In the genomic region with DNA sequence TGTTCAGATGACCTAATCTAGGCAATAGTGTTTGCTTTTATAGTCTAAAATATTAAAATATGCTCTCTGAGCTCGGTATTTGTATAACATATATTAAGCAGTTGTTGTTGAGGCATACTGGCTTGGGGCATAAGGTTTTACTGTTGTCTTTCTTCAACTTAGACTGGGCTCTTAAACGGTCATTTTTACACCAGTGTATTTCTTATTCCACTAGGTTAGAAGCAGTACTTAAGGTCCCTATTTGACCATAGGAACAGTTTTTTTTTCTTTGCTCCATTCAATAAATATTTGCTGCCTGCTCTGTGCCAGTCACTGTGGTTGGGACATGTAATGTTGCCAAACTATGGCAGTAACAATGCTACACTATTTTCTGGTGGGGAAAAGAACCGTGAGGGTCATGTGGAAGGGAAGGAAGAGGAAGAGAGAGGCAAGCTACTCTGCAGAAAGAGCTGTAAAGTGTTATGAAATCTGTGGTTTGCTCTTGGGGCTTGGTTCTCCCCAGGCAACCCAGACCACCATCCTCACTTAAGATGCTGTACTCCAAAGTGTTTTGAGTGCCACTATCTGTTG, we compare ENCODE assay signal across 8 mouse cellular contexts. TPM values are rescaled to one million over a fixed set of nuclear protein-coding genes. Genes with fewer than 3 reads are reported as not detected.
A peak's percentile ranks its signal among the peaks of the same experiment; 100 is the strongest.
DNase-seq lines count a peak whose midpoint lies in the region; ATAC-seq and TF ChIP-seq lines count a peak whose summit lies in the region.

No protein-coding gene starts in this region.

- no peaks in the 10 kb centered on the region for H3K36me3 ChIP-seq in embryonic facial prominence, embryonic 13.5 days
- H3K36me3 ChIP-seq in midbrain, embryonic 11.5 days (ENCODE audit: control insufficient read depth, insufficient read depth, low read length) = no peaks in the 10 kb centered on the region

- TF ChIP-seq CTCF in cerebellum, adult 2 months (IDR thresholded peaks at IDR 0.05; ENCODE audit: borderline replicate concordance, insufficient read depth, low read depth, low read length) = no peak

- no peaks in the 10 kb centered on the region for H3K27me3 ChIP-seq in cerebellum, adult 2 months (ENCODE audit: control insufficient read depth, insufficient read depth, low read length)
- H3K27me3 ChIP-seq in embryonic facial prominence, embryonic 13.5 days = no peaks in the 10 kb centered on the region; the same call in 1 of the 2 replicates
- peaks cover 9% of the 10 kb centered on the region for H3K27me3 ChIP-seq in midbrain, embryonic 11.5 days (ENCODE audit: control insufficient read depth, insufficient read depth, low read length)

- TF ChIP-seq POLR2A in cerebellum, adult 2 months (IDR thresholded peaks at IDR 0.05; ENCODE audit: borderline replicate concordance, insufficient read depth, low read length) = no peak

- DNase-seq in cerebellum, adult 2 months = no peak
- DNase-seq in cerebellum, adult 8-10 months = no peak
- peak; percentile 26 for DNase-seq in induced T-regulatory cell, adult 2 months (ENCODE audit: low read depth)
- DNase-seq in midbrain, embryonic 11.5 days (ENCODE audit: low spot score, missing footprints) = no peak
- DNase-seq in left cerebral cortex, adult 11 months (ENCODE audit: low spot score) = no peak
- DNase-seq in ovary, adult 18-20 months (ENCODE audit: low spot score) = no peak

- H3K4me3 ChIP-seq in cerebellum, adult 2 months (replicated peaks; ENCODE audit: insufficient read depth, low read depth, low read length) = peak overlapping the region; percentile 71
- peak overlapping the region; percentile 96 for H3K4me3 ChIP-seq in embryonic facial prominence, embryonic 13.5 days
- peak overlapping the region; percentile 60 for H3K4me3 ChIP-seq in midbrain, embryonic 11.5 days (ENCODE audit: low read depth, low read length)

- ATAC-seq in embryonic facial prominence, embryonic 13.5 days (ENCODE audit: insufficient number of reproducible peaks, insufficient read depth, low FRiP score, low TSS enrichment, low read depth) = no peak
- ATAC-seq in midbrain, embryonic 11.5 days (ENCODE audit: low FRiP score) = no peak
- ATAC-seq in megakaryocyte-erythroid progenitor cell, adult 5-6 weeks (replicated peaks; ENCODE audit: low FRiP score, low TSS enrichment, poor library complexity, severe bottlenecking) = no peak

- H3K9ac ChIP-seq in embryonic facial prominence, embryonic 13.5 days = peak overlapping the region; percentile 97
- peak overlapping the region; percentile 84 for H3K9ac ChIP-seq in midbrain, embryonic 11.5 days (ENCODE audit: low read length)

- no peak overlapping the region; the same call in 1 of the 2 replicates for H3K27ac ChIP-seq in cerebellum, adult 2 months (ENCODE audit: insufficient read depth, low read length)
- H3K27ac ChIP-seq in embryonic facial prominence, embryonic 13.5 days = no peak overlapping the region
- no peak overlapping the region for H3K27ac ChIP-seq in midbrain, embryonic 11.5 days (ENCODE audit: low read depth, low read length)

- H3K4me2 ChIP-seq in embryonic facial prominence, embryonic 13.5 days = peak overlapping the region; percentile 66
- H3K4me2 ChIP-seq in midbrain, embryonic 11.5 days = peak overlapping the region; percentile 74

- no peaks in the 10 kb centered on the region for H3K9me3 ChIP-seq in embryonic facial prominence, embryonic 13.5 days
- H3K9me3 ChIP-seq in midbrain, embryonic 11.5 days (ENCODE audit: control insufficient read depth, low read length) = no peaks in the 10 kb centered on the region

- peaks cover 6% of the 10 kb centered on the region for H3K4me1 ChIP-seq in cerebellum, adult 2 months (ENCODE audit: control insufficient read depth, insufficient read depth, low read length)
- peaks cover 15% of the 10 kb centered on the region for H3K4me1 ChIP-seq in embryonic facial prominence, embryonic 13.5 days
- peaks cover 26% of the 10 kb centered on the region for H3K4me1 ChIP-seq in midbrain, embryonic 11.5 days (ENCODE audit: control insufficient read depth, insufficient read depth, low read length)

- WGBS in cerebellum, adult 2 months = 1% methylated on average over 3 of the region's 3 CpGs
- WGBS in embryonic facial prominence, embryonic 13.5 days = 33% methylated on average over 3 of the region's 3 CpGs
- WGBS in midbrain, embryonic 11.5 days = 43% methylated on average over 3 of the region's 3 CpGs

RNA-seq across cellular contexts. Expression of a gene that starts 1.5 kb away (rescaled TPM):
- 76.6 and 77.8 TPM in 2 replicates for polyA plus RNA-seq in cerebellum, adult 2 months (2012; rRNA removed)
- polyA plus RNA-seq in embryonic facial prominence, embryonic 13.5 days (2015; fragmentation: Nextera tagmentation; extraction: Ambion mirVana) = 75.4 and 91.9 TPM in 2 replicates
- polyA plus RNA-seq in midbrain, embryonic 11.5 days (2014; fragmentation: Nextera tagmentation; extraction: Ambion mirVana) = 90.9 and 91.0 TPM in 2 replicates
- total RNA-seq in megakaryocyte-erythroid progenitor cell, adult 5-6 weeks (2014; fragmentation: Nextera tagmentation) = 63.4 and 63.8 TPM in 2 replicates
- 115 and 134 TPM in 2 replicates for total RNA-seq in megakaryocyte-erythroid progenitor cell, adult 5-6 weeks (2017)
